Mouse (Mus musculus): ENCODE data around the gene Rem1.

The Rem1 gene

GRCm38 (mm10) chr2:152626774-152627591 lies at the start of gene Rem1:
Rem1 (plus strand) TSS chr2:152626951.
- DNase-seq, result no peak

DNA sequence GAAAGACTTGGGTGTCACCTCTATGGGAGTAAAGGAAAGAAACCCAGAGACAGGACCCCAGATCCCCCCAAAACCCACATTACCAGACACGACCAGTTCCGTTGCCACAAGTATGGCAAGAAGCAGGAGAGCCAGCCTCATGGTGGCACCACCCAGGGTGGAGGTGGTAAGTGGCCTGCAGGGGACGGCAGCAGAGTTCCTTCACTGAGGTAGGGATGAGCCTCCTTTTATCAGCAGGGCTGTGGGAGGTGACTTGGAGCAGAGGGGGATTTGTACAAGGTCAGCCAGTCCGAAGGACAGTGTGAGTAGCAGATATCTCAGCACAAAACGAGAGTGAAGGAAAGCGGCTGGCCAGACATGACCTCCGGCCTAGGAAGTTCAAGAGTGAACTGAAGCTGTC lies 46.6 kb upstream of the Rem1 start, which contains the start of gene Defb19:
Gene Defb19 (minus strand): TSS at position 206 of the 400 bp plus-strand sequence.
- no peak for DNase-seq

DNA sequence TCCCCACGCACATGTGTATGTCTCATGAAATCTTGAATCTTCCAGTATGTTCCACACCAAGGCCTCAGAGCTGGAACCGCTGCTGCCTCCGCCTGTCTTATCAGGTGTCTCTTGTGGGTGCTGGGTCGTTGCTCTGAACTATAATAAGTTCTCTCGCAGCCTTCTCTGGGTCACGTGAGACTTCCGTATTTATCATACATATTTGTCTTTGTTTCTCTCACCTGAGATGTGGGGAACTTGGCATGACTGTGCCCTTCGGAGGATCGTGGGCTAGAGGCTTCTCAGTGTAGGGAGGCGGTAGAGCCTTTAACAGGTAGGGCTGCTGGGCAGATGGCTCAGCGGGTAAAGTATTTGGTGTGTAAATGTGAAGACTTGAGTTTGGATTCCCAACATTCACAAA lies 46.1 kb upstream of the Rem1 start:
- DNase-seq, result no peak

- peak; percentile 13 to 33 for DNase-seq
Observed at GRCm38 (mm10) chr2:152586926-152587560, 39.7 kb upstream of the Rem1 start.

DNA sequence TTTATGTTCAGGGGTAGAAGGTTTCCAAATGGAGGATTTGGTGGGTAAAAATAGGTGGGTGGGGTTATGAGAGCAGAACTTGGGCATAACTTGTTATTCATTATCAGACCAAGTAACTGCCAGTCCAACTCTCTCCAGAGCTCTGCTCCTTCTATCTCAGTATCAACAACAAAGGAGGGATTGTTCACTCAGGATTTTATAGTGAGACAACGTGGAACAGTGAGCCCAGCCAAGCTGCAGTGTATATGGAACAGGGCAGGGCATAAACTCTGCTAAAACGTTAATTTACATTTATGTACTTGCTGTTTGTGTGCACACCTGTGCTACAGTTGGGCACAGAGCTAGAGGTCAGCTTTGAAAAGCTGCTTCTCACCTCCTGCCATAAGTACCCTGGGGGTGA lies 38.3 kb upstream of the Rem1 start:
- DNase-seq, result no peak

GRCm38 (mm10) chr2:152589021-152589420 lies 37.7 kb upstream of the Rem1 start:
- DNase-seq, result no peak

GRCm38 (mm10) chr2:152599299-152599698 lies 27.5 kb upstream of the Rem1 start, which contains the start of gene Defb45:
Defb45 (minus strand) TSS chr2:152599399.
- DNase-seq, result no peak

DNA sequence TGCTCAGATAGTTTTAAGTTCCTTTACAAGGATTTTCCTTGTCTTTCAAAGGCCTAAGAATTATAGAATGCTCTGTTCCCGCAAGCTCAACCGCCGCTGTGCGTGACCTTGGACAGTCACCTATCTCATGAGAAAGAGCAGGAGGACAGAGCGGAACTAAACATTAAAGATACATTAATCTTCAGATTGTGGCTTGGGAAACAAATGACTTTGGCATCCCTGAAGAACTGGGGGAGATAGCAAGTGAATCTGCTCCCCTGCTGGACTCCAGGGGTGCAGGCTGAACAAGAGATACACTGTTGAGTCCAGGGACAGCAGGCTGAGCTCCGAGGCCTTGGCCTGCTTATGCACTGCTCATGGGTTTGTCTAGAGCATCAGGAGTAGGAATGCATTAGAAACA lies 26.7 kb upstream of the Rem1 start:
- no peak for DNase-seq

DNA sequence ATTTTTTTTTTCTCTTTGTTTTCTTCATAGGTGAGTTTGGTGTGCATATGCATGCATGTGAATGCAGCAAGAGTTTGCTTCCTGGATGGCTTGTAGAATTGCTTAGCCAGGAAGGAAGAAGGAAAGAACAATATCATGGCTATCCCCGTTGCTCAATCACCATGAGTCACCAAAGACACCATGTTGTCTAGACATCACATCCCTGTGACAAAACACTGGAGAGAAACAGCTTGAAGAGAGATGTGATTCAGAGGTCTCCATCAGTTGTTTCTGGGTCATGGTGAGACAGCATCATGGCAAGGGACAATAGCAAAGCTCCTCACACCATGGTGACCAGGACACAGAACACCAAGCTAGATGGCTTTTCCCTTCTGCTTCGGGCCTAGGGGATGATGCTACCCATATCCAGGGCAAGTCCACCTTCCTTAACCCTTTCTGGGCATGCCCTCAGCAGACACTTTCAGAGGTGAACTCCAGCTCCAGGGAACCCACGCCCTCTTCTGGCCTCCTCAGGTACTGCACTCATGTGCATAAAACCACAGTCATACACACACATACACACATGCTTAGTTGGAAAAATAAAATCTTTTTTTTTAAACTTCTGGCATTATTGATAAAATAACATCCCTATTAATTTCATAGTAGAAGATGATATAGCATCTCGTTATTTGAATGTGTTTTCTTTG lies 25.3 kb upstream of the Rem1 start:
- no peak for DNase-seq

GRCm38 (mm10) chr2:152604057-152604456 lies 22.7 kb upstream of the Rem1 start, which contains the start of gene Defb36:
Defb36 (plus strand) TSS chr2:152604327.
- peak; percentile 20 to 53 for DNase-seq

- DNase-seq, result no peak
Observed at GRCm38 (mm10) chr2:152607746-152608145, 19.0 kb upstream of the Rem1 start.

GRCm38 (mm10) chr2:152608719-152609118 lies 18.0 kb upstream of the Rem1 start:
- DNase-seq, result no peak

DNA sequence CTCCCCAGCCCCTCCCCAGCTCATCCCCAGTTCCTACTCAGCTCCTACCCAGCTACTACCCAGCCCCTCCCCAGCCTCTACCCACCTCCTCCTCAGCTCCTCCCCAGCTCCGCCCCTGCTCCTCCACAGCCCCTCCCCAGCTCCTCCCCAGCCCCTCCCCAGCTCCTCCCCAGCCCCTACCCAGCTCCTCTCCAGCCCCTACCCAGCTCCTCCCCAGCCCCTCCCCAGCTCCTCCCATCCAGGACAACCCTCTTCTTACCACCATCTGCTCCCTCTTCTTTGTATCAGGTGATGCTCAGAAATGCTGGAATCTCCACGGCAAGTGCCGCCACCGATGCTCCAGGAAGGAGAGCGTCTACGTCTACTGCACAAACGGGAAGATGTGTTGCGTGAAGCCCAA lies 14.6 kb upstream of the Rem1 start:
- peak; percentile 15 to 23 for DNase-seq

DNA sequence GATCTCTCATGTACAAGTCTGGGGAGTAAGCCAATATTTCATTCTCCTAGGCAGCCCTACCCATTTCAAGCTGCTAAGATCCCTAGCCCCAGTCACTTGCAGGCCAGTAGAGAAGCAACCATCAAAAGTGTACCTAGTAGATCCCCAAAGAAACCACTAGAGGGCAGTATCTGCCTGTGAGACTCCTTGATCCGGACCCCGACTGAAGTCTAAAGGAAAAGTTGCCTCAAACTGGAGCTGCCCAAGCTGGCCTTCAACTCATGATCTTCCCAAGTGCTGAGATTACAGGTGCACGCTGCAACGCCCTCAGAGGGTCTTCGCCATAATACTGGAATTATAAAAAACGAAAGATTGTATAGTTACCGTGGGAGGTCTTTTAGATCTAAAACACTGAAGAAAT lies 11.2 kb upstream of the Rem1 start:
- DNase-seq, result peak; percentile 68 to 78

GRCm38 (mm10) chr2:152616470-152616869 lies 10.3 kb upstream of the Rem1 start:
- DNase-seq, result no peak

GRCm38 (mm10) chr2:152617374-152617773 lies 9.4 kb upstream of the Rem1 start:
- DNase-seq, result peak in 1 of 2 experiments; percentile 46

DNA sequence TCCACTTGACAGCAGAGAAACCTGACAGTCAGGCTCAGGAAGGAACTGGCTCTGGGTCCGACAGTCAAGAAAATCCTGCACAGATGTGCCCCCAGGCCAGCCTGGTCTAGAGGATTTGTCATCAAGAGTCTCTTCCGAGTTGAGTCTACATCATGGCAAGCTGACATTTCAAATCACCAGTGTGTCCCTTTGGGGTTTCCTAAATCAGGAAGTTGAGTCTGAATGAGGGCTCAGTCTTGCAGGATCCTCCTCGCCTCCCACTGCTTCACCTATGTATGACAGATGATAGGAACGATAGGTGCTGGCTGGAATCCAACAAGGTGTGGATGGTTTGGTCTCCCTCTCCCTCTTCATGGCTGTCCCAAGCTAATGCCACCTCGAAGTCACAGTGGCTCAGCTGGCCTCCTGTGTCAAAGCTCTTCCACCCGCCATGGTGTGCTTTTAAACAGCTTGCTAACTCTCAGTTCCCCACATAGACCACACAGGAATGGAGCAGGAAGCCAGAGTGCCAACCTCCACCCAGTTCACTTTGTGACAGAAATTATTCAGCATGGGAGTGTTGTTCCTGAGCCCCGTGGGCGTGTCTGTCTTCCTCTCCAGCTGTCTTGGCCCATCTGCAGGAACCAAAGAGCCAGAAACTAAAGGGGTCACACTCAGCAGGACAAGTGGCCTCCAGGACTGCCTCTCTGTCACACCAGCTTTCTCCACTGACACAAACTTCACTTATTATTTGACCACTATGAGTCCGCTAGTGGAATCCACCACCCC lies 6.2 kb upstream of the Rem1 start:
- no peak for DNase-seq

DNA sequence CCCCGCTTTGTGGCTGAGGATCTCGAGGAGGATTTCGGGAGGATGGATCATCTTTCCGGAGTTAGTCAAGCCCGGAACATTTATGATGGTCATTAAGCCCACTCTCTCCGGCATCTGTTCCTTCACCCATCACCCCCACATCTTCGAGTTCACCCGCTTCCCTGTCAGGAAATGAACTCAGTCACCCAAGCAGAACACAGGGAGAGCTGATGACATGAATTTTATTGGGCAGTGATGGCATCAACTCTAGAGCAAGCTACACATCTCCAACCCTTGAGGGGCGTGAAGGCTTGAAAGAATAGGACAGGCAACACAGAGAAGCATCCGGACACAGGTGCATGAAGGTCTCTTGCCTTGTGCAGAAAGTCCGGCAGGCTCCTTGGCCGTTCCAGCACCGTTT lies 4.6 kb upstream of the Rem1 start:
- no peak for DNase-seq

GRCm38 (mm10) chr2:152622953-152623352 lies 3.8 kb upstream of the Rem1 start, which contains the start of gene Defb25:
Defb25 (minus strand) TSS chr2:152623053.
- no peak for DNase-seq

GRCm38 (mm10) chr2:152624566-152624965 lies 2.2 kb upstream of the Rem1 start:
- DNase-seq, result no peak

DNA sequence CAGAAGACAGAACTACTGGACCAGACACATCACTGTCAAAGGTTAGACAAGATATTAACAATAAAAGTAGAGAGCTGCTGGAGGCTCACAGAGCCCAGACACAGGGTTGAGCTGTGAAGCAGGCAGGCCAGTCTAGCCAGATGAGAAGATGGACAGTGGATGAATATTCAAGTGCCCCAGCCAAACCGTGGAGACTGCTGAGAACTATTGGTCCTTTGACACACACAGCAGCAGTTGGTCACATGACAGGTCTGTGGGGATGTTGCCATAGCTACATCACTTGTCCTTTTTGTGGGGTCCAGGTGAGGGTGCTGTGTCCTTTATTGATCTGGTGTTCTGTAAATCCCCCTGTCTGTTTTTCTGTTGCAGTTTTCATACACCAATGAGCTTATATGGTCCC lies 1.5 kb upstream of the Rem1 start:
- DNase-seq, result no peak

DNA sequence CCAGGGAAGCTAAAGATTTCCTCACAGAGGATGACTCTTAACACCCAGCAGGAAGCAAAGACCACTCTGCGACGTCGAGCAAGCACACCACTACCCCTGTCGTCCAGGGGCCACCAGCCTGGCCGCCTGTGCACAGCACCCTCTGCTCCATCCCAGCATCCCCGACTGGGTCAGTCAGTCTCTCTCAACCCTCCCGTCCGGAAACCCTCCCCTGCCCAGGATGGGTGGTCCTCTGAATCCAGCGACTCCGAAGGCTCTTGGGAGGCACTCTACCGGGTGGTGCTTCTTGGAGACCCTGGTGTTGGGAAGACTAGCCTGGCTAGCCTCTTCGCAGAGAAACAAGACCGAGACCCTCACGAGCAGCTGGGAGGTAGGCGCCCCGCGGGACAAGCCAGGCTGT lies 1.3 kb downstream of the Rem1 start:
- no peak for DNase-seq

- DNase-seq, result no peak
Observed at GRCm38 (mm10) chr2:152629239-152629638, 2.5 kb downstream of the Rem1 start.

Measured in cerebellum, postnatal 14 days (tissue).